Mouse (Mus musculus) cerebellum, adult 2 months (tissue): ENCODE data around the gene AC109138.7.

Source experiments
- CTCF ChIP-seq: fragments of 200-500 bp; IDR thresholded peaks from 2 replicates; pipeline ENCODE4 v1.5.1; 2011; ENCODE audit warnings: low read depth, mild to moderate bottlenecking, control low read depth, low read length, moderate library complexity, borderline replicate concordance; ENCODE audit not compliant: insufficient read depth
- POLR2A ChIP-seq: fragments of 200-500 bp; IDR thresholded peaks from 2 replicates; pipeline ENCODE4 v1.6.1; 2011; ENCODE audit warnings: low read length, control low read depth, borderline replicate concordance; ENCODE audit not compliant: insufficient read depth

- TF ChIP-seq CTCF: no peak
- TF ChIP-seq POLR2A: no peak
Measured at GRCm38 (mm10) chr19:4222165-4222564, 8.0 kb downstream of the AC109138.7 start.
